Mouse (Mus musculus) hematopoietic multipotent progenitor cell, adult 10-12 weeks (in vitro differentiated cells): ENCODE results near the gene Bbs1. TPM values are rescaled to one million over a fixed set of nuclear protein-coding genes. Genes with fewer than 3 reads are reported as not detected.

Source experiments
- polyA plus RNA-seq: library from polyadenylated mRNA; stranded (reverse); fragments of >175 nt; gene quantifications from 2 replicates; pipeline ENCODE4 v1.2.3, GENCODE M21; 2012; ENCODE audit warnings: low replicate concordance

Gene Bbs1
- polyA plus RNA-seq: 2.5 and 3.9 TPM in 2 replicates

GRCm38 (mm10) chr19:4905979-4906794 lies at the start of gene Bbs1:
Gene Bbs1 (minus strand): TSS chr19:4906628.

GRCm38 (mm10) chr19:4942551-4943252 lies 36.3 kb upstream of the Bbs1 start, which contains the start of gene Peli3:
Gene Peli3 (minus strand): TSS chr19:4943127.

GRCm38 (mm10) chr19:4927904-4928531 lies 21.6 kb upstream of the Bbs1 start, which contains the start of gene Dpp3:
Gene Dpp3 (minus strand): TSS chr19:4928287.

GRCm38 (mm10) chr19:4878405-4879323 lies 27.8 kb downstream of the Bbs1 start, which contains the start of gene Zdhhc24:
Gene Zdhhc24 (plus strand): TSS chr19:4878668.

GRCm38 (mm10) chr19:4877785-4878184 lies 28.6 kb downstream of the Bbs1 start, which contains the start of gene Actn3:
Gene Actn3 (minus strand): TSS chr19:4877909.

GRCm38 (mm10) chr19:4854552-4855469 lies 51.6 kb downstream of the Bbs1 start, which contains the start of gene Ctsf:
Gene Ctsf (plus strand): TSS chr19:4855130.

GRCm38 (mm10) chr19:4839149-4839548 lies 67.3 kb downstream of the Bbs1 start, which contains the start of the genes Ccs and Ccdc87:
Gene Ccs (minus strand): TSS chr19:4839332.
Gene Ccdc87 (plus strand): TSS chr19:4839366.

Other genes starting within 250 kb of the Bbs1 start
- gene Gm960, start 208.0 kb downstream of the Bbs1 start, polyA plus RNA-seq: not detected in 2 replicates
- gene Sptbn2, start 195.5 kb downstream of the Bbs1 start, polyA plus RNA-seq: 0.14 and 0.16 TPM in 2 replicates
- 8.5 and 11.5 TPM in 2 replicates for gene Rbm4b, start 150.1 kb downstream of the Bbs1 start, polyA plus RNA-seq
- 6.9 and 16.0 TPM in 2 replicates for gene Rbm4, start 112.7 kb downstream of the Bbs1 start, polyA plus RNA-seq
- gene Gm21992, start 95.0 kb downstream of the Bbs1 start, polyA plus RNA-seq: 3.8 and 4.1 TPM in 2 replicates
- 20.9 and 36.1 TPM in 2 replicates for gene Rbm14, start 95.0 kb downstream of the Bbs1 start, polyA plus RNA-seq
- 12.7 and 51.8 TPM in 2 replicates for gene Ccs, start 67.3 kb downstream of the Bbs1 start, polyA plus RNA-seq
- gene Ccdc87, start 67.3 kb downstream of the Bbs1 start, polyA plus RNA-seq: not detected in 2 replicates
- 11.0 and 13.2 TPM in 2 replicates for gene Ctsf, start 51.5 kb downstream of the Bbs1 start, polyA plus RNA-seq
- gene Actn3, start 28.7 kb downstream of the Bbs1 start, polyA plus RNA-seq: 0.22 and 0.38 TPM in 2 replicates
- 4.0 and 5.5 TPM in 2 replicates for gene Zdhhc24, start 28.0 kb downstream of the Bbs1 start, polyA plus RNA-seq
- 53.2 and 59.1 TPM in 2 replicates for gene Dpp3, start 21.7 kb upstream of the Bbs1 start, polyA plus RNA-seq
- 0.70 and 1.6 TPM in 2 replicates for gene Peli3, start 36.5 kb upstream of the Bbs1 start, polyA plus RNA-seq
- gene Mrpl11, start 55.5 kb upstream of the Bbs1 start, polyA plus RNA-seq: 32.1 and 50.4 TPM in 2 replicates
- 0.58 and 2.6 TPM in 2 replicates for gene Npas4, start 83.7 kb upstream of the Bbs1 start, polyA plus RNA-seq
- 2.2 and 2.4 TPM in 2 replicates for gene Slc29a2, start 117.2 kb upstream of the Bbs1 start, polyA plus RNA-seq
- 6.8 and 7.5 TPM in 2 replicates for gene B4gat1, start 132.2 kb upstream of the Bbs1 start, polyA plus RNA-seq
- 0.27 and 1.1 TPM in 2 replicates for gene AC124502.3, start 132.3 kb upstream of the Bbs1 start, polyA plus RNA-seq
- 43.8 and 84.2 TPM in 2 replicates for gene Brms1, start 134.7 kb upstream of the Bbs1 start, polyA plus RNA-seq
- 2.1 and 4.0 TPM in 2 replicates for gene Rin1, start 143.9 kb upstream of the Bbs1 start, polyA plus RNA-seq
- 0.21 and 1.8 TPM in 2 replicates for gene Cd248, start 161.4 kb upstream of the Bbs1 start, polyA plus RNA-seq
- gene Tmem151a, start 178.9 kb upstream of the Bbs1 start, polyA plus RNA-seq: 1.0 and 1.3 TPM in 2 replicates
- 10.9 and 21.1 TPM in 2 replicates for gene Yif1a, start 181.9 kb upstream of the Bbs1 start, polyA plus RNA-seq
- gene Cnih2, start 191.9 kb upstream of the Bbs1 start, polyA plus RNA-seq: 1.5 and 5.0 TPM in 2 replicates
- gene Rab1b, start 200.4 kb upstream of the Bbs1 start, polyA plus RNA-seq: 262 and 428 TPM in 2 replicates
- gene Klc2, start 211.9 kb upstream of the Bbs1 start, polyA plus RNA-seq: 56.4 and 62.5 TPM in 2 replicates